Mouse (Mus musculus): ENCODE measurements around the gene Elf1. TPM values are rescaled to one million over a fixed set of nuclear protein-coding genes. Genes with fewer than 3 reads are reported as not detected.

Gene Elf1
- polyA plus RNA-seq, 1 experiment = 27.8 TPM

DNA sequence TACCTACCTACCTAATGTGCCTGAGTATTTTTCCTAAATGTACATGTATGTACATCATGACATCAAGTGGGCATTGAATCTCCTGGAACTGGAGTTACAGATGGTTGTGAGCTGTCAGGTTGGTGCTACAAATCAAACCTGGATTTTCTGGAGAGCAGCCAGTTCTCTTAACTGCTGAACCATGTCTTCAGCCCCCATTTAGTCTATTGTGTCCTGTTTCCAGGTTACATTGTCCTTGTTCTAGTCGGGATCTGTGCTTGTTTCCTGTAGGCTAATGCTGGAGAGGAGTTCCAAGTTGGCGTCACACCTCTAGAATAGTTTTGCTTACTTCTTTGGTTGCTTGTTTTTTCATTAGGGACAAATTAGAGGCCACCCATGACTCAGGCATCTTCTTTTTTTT, 124.9 kb downstream of the Elf1 start:
- H3K4me3 ChIP-seq (ENCODE audit: insufficient read depth, low read length) = no peak overlapping the region
- TF ChIP-seq POLR2A (IDR thresholded peaks at IDR 0.05; ENCODE audit: low read depth, low read length) (no peak), CTCF (IDR thresholded peaks at IDR 0.05; ENCODE audit: borderline replicate concordance, insufficient read depth, low read length) (no peak)
- no peaks in the 10 kb centered on the region for H3K4me1 ChIP-seq (ENCODE audit: control insufficient read depth, insufficient read depth, low read length)
- H3K27ac ChIP-seq (ENCODE audit: insufficient read depth, low read length) = no peak overlapping the region

DNA sequence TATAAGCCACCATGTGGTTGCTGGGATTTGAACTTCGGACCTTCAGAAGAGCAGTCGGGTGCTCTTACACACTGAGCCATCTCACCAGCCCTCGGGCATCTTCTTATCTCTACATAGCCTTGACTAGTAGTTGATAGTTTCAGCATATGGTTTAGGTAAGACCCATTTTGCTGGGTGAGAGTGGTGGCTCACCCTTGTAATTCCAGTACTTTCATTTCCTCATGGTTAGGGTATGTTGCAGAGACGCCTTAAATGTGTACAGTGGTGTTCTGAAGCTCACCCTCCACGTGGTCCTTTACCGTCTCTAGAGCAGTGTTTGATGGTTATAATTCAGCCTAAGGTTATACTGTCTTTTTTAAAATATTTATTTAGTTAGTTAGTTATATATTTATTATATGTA, 125.4 kb downstream of the Elf1 start:
- Histone ChIP-seq H3K4me3 (ENCODE audit: insufficient read depth, low read length) (no peak overlapping the region), H3K27ac (ENCODE audit: insufficient read depth, low read length) (no peak overlapping the region), H3K4me1 (ENCODE audit: control insufficient read depth, insufficient read depth, low read length) (no peaks in the 10 kb centered on the region)
- TF ChIP-seq POLR2A (IDR thresholded peaks at IDR 0.05; ENCODE audit: low read depth, low read length) = no peak
- TF ChIP-seq CTCF (IDR thresholded peaks at IDR 0.05; ENCODE audit: borderline replicate concordance, insufficient read depth, low read length) = no peak

DNA sequence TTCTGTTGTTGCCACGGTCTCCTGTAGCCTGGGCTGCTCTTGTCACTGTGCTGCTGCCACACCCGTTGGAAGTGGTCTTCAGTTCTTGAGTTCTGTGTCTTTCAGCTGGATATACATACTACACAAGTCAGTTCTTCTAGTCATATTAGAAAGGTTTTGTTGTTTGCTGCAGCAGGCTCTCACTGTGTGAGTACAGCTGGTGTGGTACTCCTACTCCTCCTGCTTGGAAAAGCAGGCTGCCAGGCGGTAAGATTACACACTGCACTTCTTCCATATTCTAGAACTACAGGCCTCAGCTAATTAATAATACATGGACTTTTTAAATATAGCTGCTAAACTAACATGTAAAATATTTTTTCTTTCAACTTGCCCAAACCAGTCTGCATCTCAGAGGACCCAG, 125.9 kb downstream of the Elf1 start:
- TF ChIP-seq POLR2A (IDR thresholded peaks at IDR 0.05; ENCODE audit: low read depth, low read length) (no peak), CTCF (IDR thresholded peaks at IDR 0.05; ENCODE audit: borderline replicate concordance, insufficient read depth, low read length) (no peak)
- Histone ChIP-seq H3K4me3 (ENCODE audit: insufficient read depth, low read length) (no peak overlapping the region), H3K4me1 (ENCODE audit: control insufficient read depth, insufficient read depth, low read length) (no peaks in the 10 kb centered on the region), H3K27ac (ENCODE audit: insufficient read depth, low read length) (no peak overlapping the region)

DNA sequence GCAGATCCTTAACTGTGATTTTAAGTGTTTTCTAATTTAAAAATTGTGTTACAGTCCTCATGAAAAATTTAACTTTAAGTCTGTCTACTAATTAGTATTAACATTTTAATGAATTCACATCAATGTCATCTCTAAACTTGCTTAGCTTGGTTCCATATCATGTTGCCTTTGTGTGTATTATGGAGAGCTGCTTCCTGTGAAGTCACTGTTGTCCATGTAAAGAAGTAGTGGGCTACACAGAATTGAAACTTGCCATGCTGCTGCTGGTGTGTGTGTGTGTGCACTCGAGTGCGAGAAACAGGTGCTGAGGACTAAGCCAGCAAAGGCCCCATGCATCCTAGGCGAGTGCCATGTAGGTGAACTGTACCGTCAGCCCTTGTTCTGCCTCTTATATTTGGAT, 126.4 kb downstream of the Elf1 start:
- Histone ChIP-seq H3K27ac (ENCODE audit: insufficient read depth, low read length) (no peak overlapping the region), H3K4me3 (ENCODE audit: insufficient read depth, low read length) (no peak overlapping the region), H3K4me1 (ENCODE audit: control insufficient read depth, insufficient read depth, low read length) (no peaks in the 10 kb centered on the region)
- no peak for TF ChIP-seq CTCF (IDR thresholded peaks at IDR 0.05; ENCODE audit: borderline replicate concordance, insufficient read depth, low read length)
- TF ChIP-seq POLR2A (IDR thresholded peaks at IDR 0.05; ENCODE audit: low read depth, low read length) = no peak

DNA sequence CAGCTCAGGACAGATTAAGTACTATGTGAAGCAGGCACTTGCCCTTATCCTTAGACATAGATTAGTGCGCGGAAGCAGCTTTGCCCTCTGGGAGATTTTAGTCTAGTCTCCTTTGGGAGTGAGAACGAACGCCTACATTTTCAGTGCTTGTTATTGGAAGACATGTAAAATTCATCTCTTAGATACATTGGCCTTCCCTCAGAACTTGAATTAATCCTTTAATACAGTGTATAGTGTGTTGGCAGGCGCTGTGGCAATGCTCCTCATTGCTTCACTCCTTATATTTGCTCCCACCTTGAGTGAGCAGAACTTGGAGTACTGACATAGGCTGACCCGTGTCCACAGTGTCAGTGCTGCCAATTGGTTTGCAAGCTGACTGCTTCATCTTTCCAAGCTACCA, 127.3 kb downstream of the Elf1 start:
- H3K27ac ChIP-seq (ENCODE audit: insufficient read depth, low read length) = no peak overlapping the region
- no peak overlapping the region for H3K4me3 ChIP-seq (ENCODE audit: insufficient read depth, low read length)
- H3K4me1 ChIP-seq (ENCODE audit: control insufficient read depth, insufficient read depth, low read length) = no peaks in the 10 kb centered on the region
- TF ChIP-seq CTCF (IDR thresholded peaks at IDR 0.05; ENCODE audit: borderline replicate concordance, insufficient read depth, low read length) (no peak), POLR2A (IDR thresholded peaks at IDR 0.05; ENCODE audit: low read depth, low read length) (no peak)

DNA sequence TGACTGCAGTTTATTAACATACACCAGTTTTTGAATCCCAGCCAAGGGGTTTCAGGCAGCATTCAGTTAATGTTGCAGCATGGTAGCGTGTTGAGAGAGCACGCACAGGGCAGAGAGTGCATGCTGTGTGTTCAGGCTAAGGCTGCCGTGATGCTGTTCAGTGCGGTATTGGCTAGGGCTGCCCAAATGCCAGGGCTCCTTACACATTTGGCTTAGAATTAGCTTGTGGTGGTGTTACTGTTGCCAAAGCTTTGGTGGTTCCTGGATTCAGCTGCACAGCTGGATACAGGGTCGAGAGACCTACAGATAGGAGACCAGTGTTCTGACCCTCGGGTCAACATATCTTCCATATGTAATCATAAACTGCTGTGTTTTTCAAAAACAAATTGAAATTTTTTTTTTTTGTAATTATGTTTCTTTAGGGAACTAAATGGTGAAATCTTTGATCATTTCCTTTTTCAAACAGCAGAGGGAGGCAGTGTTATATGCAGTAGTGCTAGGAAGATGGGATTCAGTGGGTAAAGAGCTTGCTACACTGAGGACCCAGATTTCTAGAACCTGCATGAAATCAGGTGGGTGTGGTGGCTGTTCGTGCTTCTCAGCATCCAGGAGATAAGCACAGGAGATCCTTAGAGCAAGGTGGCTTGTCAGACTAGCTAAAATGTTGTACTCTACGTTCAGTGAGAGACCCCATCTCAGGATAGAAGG, 136.3 kb downstream of the Elf1 start:
- no peaks in the 10 kb centered on the region for H3K4me1 ChIP-seq (ENCODE audit: control insufficient read depth, insufficient read depth, low read length)
- no peak for TF ChIP-seq POLR2A (IDR thresholded peaks at IDR 0.05; ENCODE audit: low read depth, low read length)
- TF ChIP-seq CTCF (IDR thresholded peaks at IDR 0.05; ENCODE audit: borderline replicate concordance, insufficient read depth, low read length) = no peak; the same call in 1 of the 2 replicates

DNA sequence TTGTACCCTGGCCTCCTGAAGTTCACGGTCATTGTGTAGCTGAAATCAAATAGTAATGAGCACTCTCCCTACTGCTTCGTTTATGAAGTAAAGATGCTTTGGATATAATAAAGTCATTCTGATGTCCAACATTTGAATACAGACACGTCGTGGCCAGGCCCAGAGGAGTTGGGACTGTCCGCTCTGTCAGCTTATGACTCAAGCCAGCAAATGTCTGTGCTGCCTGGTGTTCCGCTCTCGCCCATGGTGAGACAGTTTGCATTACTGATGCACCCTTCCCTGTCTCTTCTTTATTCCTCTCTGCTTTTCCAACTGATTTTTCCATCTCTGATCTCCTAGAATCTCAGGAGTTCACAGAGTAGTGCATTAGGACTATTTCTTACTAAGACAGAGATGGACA, 138.8 kb downstream of the Elf1 start:
- H3K4me1 ChIP-seq (ENCODE audit: control insufficient read depth, insufficient read depth, low read length) = no peaks in the 10 kb centered on the region
- TF ChIP-seq POLR2A (IDR thresholded peaks at IDR 0.05; ENCODE audit: low read depth, low read length) (no peak), CTCF (IDR thresholded peaks at IDR 0.05; ENCODE audit: borderline replicate concordance, insufficient read depth, low read length) (no peak)
- H3K27ac ChIP-seq (ENCODE audit: insufficient read depth, low read length) = no peak overlapping the region
- H3K4me3 ChIP-seq (ENCODE audit: insufficient read depth, low read length) = no peak overlapping the region

More for the DNA sequence above, 136.3 kb downstream of the Elf1 start:
- Histone ChIP-seq H3K4me3 (ENCODE audit: insufficient read depth, low read length) (no peak overlapping the region), H3K27ac (ENCODE audit: insufficient read depth, low read length) (no peak overlapping the region)

DNA sequence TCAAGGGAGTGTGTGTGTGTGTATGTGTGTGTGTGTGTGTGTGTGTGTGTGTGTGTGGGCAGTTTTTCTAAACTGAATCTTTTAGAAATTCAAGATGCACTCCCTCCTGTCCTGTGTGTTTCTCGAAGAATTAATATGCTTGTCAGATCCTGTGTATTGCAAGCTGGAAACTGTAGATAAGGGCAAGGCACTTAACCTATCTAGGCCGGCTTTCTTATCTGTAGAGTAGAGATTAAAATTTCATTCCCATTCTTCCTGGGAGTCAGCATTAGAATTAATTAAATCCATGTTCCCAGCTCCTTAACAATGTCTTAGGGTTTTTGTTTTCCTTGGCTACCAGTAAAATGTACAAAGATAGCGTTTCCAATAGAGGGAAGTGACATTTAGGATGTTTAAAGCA, 140.1 kb downstream of the Elf1 start:
- no peaks in the 10 kb centered on the region for H3K4me1 ChIP-seq (ENCODE audit: control insufficient read depth, insufficient read depth, low read length)
- no peak for TF ChIP-seq CTCF (IDR thresholded peaks at IDR 0.05; ENCODE audit: borderline replicate concordance, insufficient read depth, low read length)
- TF ChIP-seq POLR2A (IDR thresholded peaks at IDR 0.05; ENCODE audit: low read depth, low read length) = no peak
- H3K4me3 ChIP-seq (ENCODE audit: insufficient read depth, low read length) = no peak overlapping the region
- H3K27ac ChIP-seq (ENCODE audit: insufficient read depth, low read length) = no peak overlapping the region

Other genes with a start within 250 kb of the Elf1 start
- gene Zfp957, start 233.8 kb upstream of the Elf1 start, polyA plus RNA-seq (2011; ENCODE audit: insufficient read length, low read depth, missing spikeins) = not detected in 2 replicates
- gene Rgcc, start 179.5 kb upstream of the Elf1 start, polyA plus RNA-seq (2011; ENCODE audit: insufficient read length, low read depth, missing spikeins) = 3.1 and 7.1 TPM in 2 replicates
- 19.8 and 20.5 TPM in 2 replicates for gene Naa16, start 90.4 kb upstream of the Elf1 start, polyA plus RNA-seq (2011; ENCODE audit: insufficient read length, low read depth, missing spikeins)
- gene Mtrf1, start 83.4 kb upstream of the Elf1 start, polyA plus RNA-seq (2011; ENCODE audit: insufficient read length, low read depth, missing spikeins) = 4.5 and 7.9 TPM in 2 replicates
- 4.3 and 6.4 TPM in 2 replicates for gene Kbtbd7, start 54.7 kb upstream of the Elf1 start, polyA plus RNA-seq (2011; ENCODE audit: insufficient read length, low read depth, missing spikeins)
- 0.62 and 1.7 TPM in 2 replicates for gene Kbtbd6, start 29.4 kb upstream of the Elf1 start, polyA plus RNA-seq (2011; ENCODE audit: insufficient read length, low read depth, missing spikeins)
- gene Wbp4, start 326 bp downstream of the Elf1 start, polyA plus RNA-seq (2011; ENCODE audit: insufficient read length, low read depth, missing spikeins) = 43.9 and 54.1 TPM in 2 replicates
- 186 and 200 TPM in 2 replicates for gene Sugt1, start 106.5 kb downstream of the Elf1 start, polyA plus RNA-seq (2011; ENCODE audit: insufficient read length, low read depth, missing spikeins)
- gene Cnmd, start 181.0 kb downstream of the Elf1 start, polyA plus RNA-seq (2011; ENCODE audit: insufficient read length, low read depth, missing spikeins) = not detected in 2 replicates